Mouse (Mus musculus): ENCODE measurements at regions not wholly inside any gene's neighbourhood (a gene's known extent, or its start where the extent isn't known, plus 50 kb on each side); places are given as distances from the start of the nearest gene placed in this dataset.

GRCm38 (mm10) chrX:57659571-57659970 lies 156.0 kb upstream of the Gpr101 start:
- no peak for TF ChIP-seq ZC3H11A (IDR thresholded peaks at IDR 0.05; ENCODE audit: borderline replicate concordance, low read depth, low read length)
- TF ChIP-seq HCFC1 (IDR thresholded peaks at IDR 0.05; ENCODE audit: borderline replicate concordance, insufficient read depth, low read length) = no peak
- no peak for TF ChIP-seq CHD2 (IDR thresholded peaks at IDR 0.05; ENCODE audit: low read depth, low read length)
